Mouse (Mus musculus) layer of hippocampus, postnatal 10 days (tissue): ENCODE results near the gene Sgca. TPM values are rescaled to one million over a fixed set of nuclear protein-coding genes. Genes with fewer than 3 reads are reported as not detected.

Source experiments
- DNase-seq, 2 experiments: peaks; one replicate each; pipeline ENCODE4 v3.0.0; 2021; ENCODE audit warnings: low spot score in 2 of 2
- long read RNA-seq: library from polyadenylated mRNA; stranded (forward); transcript quantifications from one replicate; pipeline ENCODE4 v2.0.0, GENCODE M21; 2023
- total RNA-seq, 2 experiments: library from RNA; stranded (reverse); gene quantifications; 2 replicates each; pipeline ENCODE4 v1.2.3; 2021

The Sgca gene
- under 1 TPM; 0.66 to 0.78 TPM for total RNA-seq
- long read RNA-seq, partial matches to known transcripts, result 0 of 1 reads
- long read RNA-seq, other reads (novel, unspliced or antisense), result 0 of 1 reads

DNA sequence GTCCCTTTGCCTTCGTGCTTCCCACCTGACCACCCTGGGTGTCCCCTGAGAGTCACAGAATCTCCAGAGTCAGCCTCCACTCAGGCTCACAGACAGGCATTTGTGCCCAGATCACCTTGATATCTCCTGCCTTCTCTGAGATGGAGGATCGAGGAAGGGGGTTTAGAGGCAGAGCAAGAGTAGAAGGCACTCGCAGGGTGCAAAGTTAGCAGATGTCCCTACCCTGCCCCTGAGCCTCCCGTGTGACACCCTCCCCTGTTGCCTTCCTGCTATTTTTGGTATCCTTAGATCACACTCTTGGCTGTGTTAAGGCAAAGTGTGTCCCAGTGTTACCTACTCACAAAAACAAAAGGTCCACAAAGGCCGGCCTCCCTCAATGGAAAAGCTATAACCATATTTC is at the start of gene Sgca:
Sgca (minus strand) TSS at position 129 of the 400 bp plus-strand sequence.
- DNase-seq, result no peak

DNA sequence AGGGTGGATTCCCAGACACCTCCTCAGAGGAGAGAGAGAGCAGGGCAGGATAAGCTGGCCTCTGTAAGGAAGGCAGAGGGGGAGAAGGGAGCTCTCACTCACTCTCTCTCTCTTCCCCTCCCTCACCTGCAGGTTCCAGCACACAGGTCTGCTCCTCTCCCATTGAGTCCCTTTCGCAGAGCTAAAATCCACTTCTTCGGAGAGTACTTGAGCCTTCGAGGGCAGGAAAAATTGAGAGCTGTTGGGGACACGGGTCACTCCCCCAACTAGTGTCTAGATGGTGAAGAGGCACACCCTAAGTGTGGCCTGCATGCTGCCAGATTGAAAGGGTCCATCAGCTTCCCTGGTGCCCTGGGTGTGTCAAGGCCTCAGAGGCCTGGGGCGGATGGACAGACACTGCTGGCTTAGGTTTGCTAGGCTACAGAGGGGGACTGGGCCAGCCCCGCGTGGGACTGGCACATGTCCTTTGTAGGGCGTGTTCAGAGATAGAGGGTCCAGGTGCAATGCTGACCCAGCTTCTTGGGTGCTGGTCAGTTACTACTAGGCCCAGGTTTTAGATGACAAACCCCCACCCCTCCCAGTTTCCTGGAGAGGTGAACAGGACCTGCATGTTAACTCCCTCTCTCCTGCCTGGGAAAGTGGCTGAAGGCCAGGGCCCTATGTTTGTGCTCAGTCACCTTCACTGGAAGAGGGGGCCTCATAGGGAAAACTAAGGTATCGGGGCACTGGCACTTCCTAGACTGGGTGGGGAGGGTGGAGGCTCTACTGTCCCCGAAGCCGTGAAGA is 49.3 kb upstream of the Sgca start:
- no peak for DNase-seq

DNA sequence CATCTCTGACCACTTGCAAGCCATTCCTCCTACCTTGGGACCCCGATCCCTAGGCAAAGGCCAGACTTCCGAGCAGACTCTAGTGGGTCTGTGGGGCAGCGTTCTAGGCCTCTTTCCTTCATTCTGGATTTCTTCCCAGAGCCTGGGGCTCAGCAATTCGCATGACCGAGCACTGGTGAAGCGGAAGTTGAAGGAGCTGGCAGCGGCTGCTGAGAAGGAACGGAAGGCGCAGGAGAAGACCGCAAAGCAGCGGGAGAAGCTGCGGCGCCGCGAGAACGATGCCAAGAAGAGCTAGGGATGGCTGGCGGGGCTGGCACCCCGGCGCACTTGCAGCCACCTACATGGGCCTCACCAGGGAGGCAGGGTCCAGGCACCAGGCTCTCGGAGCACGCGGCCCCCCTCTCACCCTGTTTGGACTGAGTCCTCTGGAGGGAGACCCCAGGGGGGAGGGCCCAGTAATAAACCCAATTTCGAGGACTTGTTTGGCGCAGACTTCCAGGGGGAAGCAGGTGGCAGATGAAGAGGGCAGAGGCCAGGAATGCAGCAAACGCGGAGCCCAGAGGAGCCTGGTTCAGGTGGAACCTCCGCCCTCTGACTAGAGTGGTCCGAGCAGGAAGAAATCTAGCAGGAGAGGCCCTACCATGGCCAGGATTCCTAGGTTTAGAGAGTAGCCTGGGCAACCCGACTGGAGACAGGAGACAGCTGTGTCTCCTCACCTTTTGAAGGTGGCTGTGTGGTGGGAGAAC is 48.5 kb upstream of the Sgca start:
- DNase-seq, result peak; percentile 65

DNA sequence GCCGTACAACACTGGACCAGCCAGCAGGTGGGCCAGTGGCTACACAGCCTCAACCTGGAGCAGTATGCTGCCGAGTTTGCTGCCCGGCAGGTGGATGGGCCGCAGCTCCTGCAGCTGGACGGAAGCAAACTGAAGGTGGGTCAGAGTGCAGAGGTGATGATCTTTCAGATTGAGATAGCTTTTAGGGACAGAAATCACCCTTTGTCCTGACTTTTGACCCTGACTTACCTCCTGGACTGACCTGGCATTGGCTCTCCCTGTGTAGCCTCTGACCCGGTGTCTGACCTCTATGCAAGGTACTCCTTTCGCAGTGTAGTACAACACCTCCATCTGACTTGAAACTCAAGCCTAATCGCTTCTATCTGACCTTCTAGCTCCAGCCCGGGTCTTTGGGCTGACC is 47.4 kb upstream of the Sgca start:
- no peak for DNase-seq

DNA sequence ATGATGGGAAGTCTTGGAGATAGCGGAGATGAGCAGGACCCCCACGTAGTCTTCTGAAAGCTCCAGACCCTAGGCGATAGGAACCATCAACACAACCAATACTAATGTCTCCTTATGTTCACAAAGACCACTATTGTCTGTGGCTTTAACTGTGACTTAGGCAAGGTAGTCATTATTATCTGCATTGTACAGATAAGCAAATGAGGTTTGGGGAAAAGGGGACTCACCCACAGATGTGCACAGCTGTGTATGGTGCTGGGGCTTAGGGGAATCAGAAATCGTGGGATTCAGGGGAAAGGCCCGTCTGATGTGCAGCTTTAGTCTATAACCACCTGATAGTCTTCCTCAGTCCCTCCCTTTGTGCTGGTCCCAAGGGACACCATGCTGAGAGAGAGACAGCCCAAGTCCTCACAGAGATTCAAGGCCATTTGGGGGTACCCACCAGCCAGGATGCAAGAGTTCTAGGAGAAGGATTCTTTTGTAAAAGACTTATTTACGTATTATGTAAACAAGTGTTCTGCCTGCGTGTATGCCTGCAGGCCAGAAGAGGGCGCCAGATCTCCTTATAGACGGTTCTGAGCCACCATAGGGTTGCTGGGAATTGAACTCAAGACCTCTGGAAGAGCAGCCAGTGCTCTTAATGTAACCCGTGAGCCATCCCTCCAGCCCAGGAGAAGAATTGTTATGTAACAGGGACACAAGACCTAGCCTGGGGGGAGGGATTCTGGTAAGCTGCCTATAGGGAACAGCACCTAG is 46.3 kb upstream of the Sgca start:
- no peak for DNase-seq

GRCm38 (mm10) chr11:95015484-95015883 is 39.4 kb upstream of the Sgca start:
- no peak for DNase-seq

DNA sequence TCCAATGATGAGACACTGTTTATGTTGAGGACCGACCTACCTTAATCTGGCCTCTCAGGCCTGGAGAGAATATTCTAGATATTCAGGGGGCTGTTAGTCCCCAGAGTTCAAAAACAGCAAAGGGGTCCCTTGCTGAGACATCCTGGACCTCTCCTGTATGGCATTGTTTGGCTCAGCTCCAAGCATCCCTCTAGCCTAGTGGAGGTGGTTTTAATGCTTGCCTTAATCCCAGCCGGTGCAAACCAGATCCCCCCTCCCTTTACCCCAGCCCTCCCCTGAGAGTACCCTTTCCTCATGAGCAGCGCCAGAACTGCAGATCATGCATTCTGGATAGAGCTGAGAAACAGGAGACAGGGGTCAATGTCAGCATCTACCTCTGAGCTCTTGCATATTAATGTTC is 36.4 kb upstream of the Sgca start:
- DNase-seq, result no peak

DNA sequence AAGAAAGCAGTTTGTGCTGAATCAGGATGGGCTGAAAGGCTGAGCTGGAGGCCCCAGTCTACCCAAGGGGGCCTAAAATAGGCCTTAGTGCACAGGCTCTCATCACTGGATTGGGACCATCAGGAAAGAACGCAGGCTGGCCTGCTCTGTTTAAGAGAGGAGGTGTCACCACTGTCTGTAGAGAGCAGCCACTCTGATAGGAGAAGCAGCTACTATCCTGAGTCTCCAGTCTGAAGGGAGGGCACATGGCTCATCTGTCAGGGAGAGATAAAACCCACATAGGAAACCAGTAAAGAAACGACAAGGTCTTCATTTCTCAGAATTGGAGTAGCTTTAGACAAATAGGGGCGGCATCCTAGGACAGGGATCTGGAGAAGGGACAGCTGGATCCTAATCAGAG is 35.9 kb upstream of the Sgca start:
- DNase-seq, result no peak

GRCm38 (mm10) chr11:95011416-95011815 is 35.3 kb upstream of the Sgca start:
- DNase-seq, result no peak

DNA sequence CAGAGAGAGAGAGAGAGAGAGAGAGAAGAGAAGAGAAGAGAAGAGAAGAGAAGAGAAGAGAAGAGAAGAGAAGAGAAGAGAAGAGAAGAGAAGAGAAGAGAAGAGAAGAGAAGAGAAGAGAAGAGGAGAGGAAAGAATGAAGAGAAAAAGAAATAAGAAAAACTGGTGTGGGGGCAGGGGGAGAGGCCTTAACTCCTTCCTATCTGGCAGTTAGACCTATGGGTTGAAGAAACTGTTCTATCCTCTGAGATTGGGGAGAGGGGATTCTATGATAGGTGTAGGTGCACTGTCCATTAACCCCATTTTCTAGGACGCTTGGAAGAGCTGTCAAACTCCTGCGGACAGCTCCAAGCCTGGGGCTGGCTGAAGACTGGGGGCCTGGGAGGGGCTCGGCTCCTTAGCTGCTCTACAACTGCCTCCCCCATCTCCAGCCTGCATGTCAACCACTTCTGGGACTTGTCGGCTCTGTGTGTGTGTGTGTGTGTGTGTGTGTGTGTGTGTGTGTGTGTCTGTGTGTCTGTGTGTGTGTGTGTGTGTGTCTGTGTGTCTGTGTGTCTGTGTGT is 34.8 kb upstream of the Sgca start:
- DNase-seq, result peak in 1 of 2 experiments; percentile 37

- DNase-seq, result peak; percentile 64 to 70
Measured at GRCm38 (mm10) chr11:95010141-95010739, 34.1 kb upstream of the Sgca start.

DNA sequence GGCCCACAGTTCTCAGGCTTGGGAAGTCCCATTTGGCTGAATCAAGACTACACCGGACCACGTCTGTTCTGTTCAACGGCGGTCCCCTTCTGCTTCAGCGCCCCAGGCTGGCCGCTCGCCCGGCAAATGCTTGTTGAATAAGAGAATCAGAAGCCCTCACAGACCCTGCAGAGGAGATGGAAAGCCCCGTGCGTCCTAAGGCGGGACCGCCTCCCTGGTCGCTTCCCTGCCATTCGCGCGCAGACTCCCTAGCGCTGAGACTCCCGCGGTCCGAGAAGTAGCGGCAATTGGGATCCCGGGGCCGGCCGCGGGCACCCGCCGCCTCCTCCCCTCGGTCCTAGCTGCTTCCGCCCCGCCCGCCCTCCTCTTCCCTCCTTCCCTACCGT is 33.5 kb upstream of the Sgca start, which contains the start of gene Samd14:
Samd14 (plus strand) TSS at position 251 of the 386 bp plus-strand sequence.
- peak; percentile 79 to 84 for DNase-seq

GRCm38 (mm10) chr11:95008661-95009628 is 32.8 kb upstream of the Sgca start:
- peak; percentile 28 to 39 for DNase-seq

DNA sequence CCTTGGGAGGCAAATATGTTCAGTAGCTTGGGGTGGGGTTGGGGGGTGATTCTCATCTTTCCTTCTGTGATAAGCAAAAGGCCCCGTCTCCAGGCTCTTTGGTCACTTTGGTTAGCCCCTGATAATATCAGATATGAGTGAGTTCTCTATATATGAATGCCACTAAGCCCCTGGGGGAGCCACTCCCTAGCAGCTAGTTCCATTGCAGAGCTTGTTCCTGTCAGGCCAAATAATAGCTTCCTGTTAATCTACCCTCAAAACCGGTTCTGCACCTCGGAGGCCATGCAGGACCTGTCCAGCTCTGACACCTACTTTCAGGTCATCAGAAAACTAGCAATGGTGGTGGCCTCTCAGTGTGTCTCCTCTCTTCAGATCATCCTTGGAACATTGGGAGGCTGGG is 31.3 kb upstream of the Sgca start:
- DNase-seq, result no peak

DNA sequence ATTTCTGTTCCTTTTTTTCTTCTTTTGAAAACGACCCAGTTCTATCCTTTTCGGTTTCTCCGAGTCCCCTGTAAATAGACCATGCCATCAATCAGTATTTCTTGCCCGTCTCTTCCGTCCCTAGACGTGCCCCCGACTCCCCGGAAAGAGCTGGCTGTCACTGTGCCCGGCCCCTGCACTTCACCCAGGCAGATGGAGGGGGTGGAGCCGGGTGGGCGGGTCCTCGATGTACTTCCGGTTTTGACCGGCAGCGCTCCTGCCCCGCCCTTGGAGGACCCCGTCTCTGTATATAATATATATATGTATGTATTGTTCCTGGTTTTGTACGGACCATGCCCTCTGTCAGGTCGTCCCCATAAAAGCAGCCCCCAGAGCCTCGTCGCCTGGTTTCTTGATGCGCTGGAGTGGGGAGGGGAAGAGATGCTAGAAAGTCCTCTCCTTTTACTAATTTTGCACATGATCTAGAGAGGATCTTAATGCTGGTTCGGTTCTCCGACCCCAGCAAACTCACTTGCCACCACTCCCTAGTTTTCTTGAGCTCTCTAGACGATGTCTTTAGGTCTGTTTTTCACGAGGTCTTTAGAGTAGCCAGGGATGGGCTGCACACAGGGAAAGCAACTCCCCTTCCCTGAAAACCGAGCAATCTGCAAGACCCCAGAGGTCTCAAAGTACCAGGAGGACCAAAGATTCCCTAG is 30.5 kb upstream of the Sgca start:
- peak; percentile 75 to 83 for DNase-seq

DNA sequence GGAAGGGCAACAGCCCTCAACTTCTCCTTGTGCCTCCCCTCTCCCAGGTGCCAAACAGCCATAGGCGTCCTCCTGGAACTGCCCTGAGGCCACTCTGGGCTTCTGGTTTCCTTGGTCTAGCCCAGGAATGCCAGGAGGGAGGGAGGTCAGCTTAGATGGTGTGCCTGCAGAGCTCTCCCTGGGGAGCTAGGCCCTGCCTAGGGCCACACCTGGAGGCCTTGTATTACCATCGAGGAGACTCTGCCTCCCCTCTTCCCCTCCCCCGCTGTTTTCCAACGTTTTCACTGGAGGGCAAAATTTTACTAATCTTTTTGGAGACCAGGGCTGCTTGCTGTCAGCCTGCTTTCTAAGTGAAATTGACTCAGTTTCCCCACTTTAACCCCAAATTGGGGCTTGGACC is 29.9 kb upstream of the Sgca start:
- peak; percentile 19 to 33 for DNase-seq

DNA sequence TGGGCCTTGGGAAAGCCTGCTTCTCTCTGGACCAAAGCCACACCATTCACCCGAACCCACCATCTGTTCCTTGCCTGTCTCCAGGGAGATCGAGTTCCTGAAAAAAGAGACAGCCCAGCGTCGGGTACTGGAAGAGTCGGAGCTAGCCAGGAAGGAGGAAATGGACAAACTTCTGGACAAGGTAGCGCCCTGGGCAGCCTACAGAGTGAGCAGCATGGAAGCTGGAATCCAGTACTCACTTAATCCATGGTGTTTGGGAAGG is 28.7 kb upstream of the Sgca start:
- no peak for DNase-seq

- DNase-seq, result peak; percentile 23 to 27
Measured at GRCm38 (mm10) chr11:95004136-95004936, 28.2 kb upstream of the Sgca start.
